Mouse (Mus musculus) G1E (cell line): ENCODE data around the gene Arhgap23. TPM values are rescaled to one million over a fixed set of nuclear protein-coding genes. Genes with fewer than 3 reads are reported as not detected.

Source experiments
- ATAC-seq: 2 replicates; pipeline ENCODE4 v1.8.0; 2016; ENCODE audit warnings: mild to moderate bottlenecking; ENCODE audit not compliant: insufficient number of reproducible peaks, poor library complexity, low FRiP score, severe bottlenecking; ENCODE audit errors: extremely low read depth
- DNase-seq: peaks from one replicate; pipeline ENCODE4 v3.0.0; 2012; ENCODE audit warnings: low spot score
- H3K27me3 ChIP-seq: 2 replicates; pipeline ENCODE4 v1.6.1; 2012; ENCODE audit warnings: mild to moderate bottlenecking, low read length, inconsistent platforms; ENCODE audit not compliant: insufficient read depth
- H3K36me3 ChIP-seq: replicated peaks from 2 replicates; pipeline ENCODE3; 2012; ENCODE audit warnings: mild to moderate bottlenecking, inconsistent platforms
- H3K4me1 ChIP-seq: 2 replicates; pipeline ENCODE4 v1.6.1; 2012; ENCODE audit warnings: low read depth, low read length, inconsistent platforms, mixed read lengths; ENCODE audit not compliant: insufficient read depth
- H3K4me3 ChIP-seq: 2 replicates; pipeline ENCODE4 v1.5.1; 2012; ENCODE audit warnings: low read depth, mild to moderate bottlenecking, inconsistent platforms, low read length, moderate library complexity, mixed read lengths
- H3K9me3 ChIP-seq: replicated peaks from 2 replicates; pipeline ENCODE4 v1.6.1; 2012; ENCODE audit warnings: inconsistent platforms
- CTCF ChIP-seq: IDR thresholded peaks from 2 replicates; pipeline ENCODE4 v1.5.1; 2012; ENCODE audit warnings: low read depth, low read length, inconsistent platforms, mixed read lengths
- GATA1 ChIP-seq: IDR thresholded peaks from 2 replicates; pipeline ENCODE4 v1.6.1; 2012; ENCODE audit warnings: borderline replicate concordance, low read length, inconsistent platforms, mixed read lengths
- GATA2 ChIP-seq: IDR thresholded peaks from 2 replicates; pipeline ENCODE4 v1.6.1; 2012; ENCODE audit warnings: low read depth, low read length, inconsistent platforms, borderline replicate concordance
- POLR2AphosphoS5 ChIP-seq: IDR thresholded peaks from 2 replicates; pipeline ENCODE4 v1.6.1; 2012; ENCODE audit warnings: low read depth, low read length, inconsistent platforms; ENCODE audit not compliant: insufficient replicate concordance
- TAL1 ChIP-seq: conservative IDR thresholded peaks from 2 replicates; pipeline ENCODE4 v1.6.1; 2012; ENCODE audit warnings: low read depth, low read length, inconsistent platforms, mixed read lengths
- polyA plus RNA-seq: library from polyadenylated mRNA; stranded (reverse); fragments of >175 nt; gene quantifications from 2 replicates; pipeline ENCODE4 v1.2.3, GENCODE M21; 2012
- total RNA-seq, 2 experiments: library from RNA; stranded (forward) in 1 of 2; stranded (reverse) in 1 of 2; fragments of 200-1000 nt in 1 of 2; fragments of >200 nt in 1 of 2; fragmentation: Nextera tagmentation in 1 of 2; gene quantifications; 2 replicates each; pipeline ENCODE4 v1.2.3; 2014 to 2017

The Arhgap23 gene
- total and polyA plus RNA-seq, 3 experiments, result 2.4 to 18.6 (median 17.9) TPM

- DNase-seq, result no peak
- Histone ChIP-seq H3K4me3 (peak overlapping the region; percentile 52; the same call in 1 of the 2 replicates), H3K9me3 (no peaks in the 10 kb centered on the region), H3K27me3 (peaks cover 5% of the 10 kb centered on the region), H3K36me3 (peaks cover 61% of the 10 kb centered on the region), H3K4me1 (peaks cover 100% of the 10 kb centered on the region)
- ATAC-seq, result no peak
- TF ChIP-seq CTCF, result no peak
- TF ChIP-seq POLR2AphosphoS5, result no peak
- no peak for TF ChIP-seq TAL1
- TF ChIP-seq GATA1, result no peak
- TF ChIP-seq GATA2, result no peak
Measured at GRCm38 (mm10) chr11:97445596-97445995, 30.3 kb downstream of the Arhgap23 start.

- H3K27me3 ChIP-seq, result peaks cover under 1% of the 10 kb centered on the region
- TF ChIP-seq TAL1, result peak; percentile 92
- no peak for TF ChIP-seq GATA2
- peaks cover 100% of the 10 kb centered on the region for H3K4me1 ChIP-seq
- no peaks in the 10 kb centered on the region for H3K9me3 ChIP-seq
- H3K36me3 ChIP-seq, result peaks cover 65% of the 10 kb centered on the region
- H3K4me3 ChIP-seq, result peak overlapping the region; percentile 56; the same call in 1 of the 2 replicates
- DNase-seq (peak; percentile 84), ATAC-seq (peak; percentile 70)
Measured at GRCm38 (mm10) chr11:97445999-97446511, 30.7 kb downstream of the Arhgap23 start.

- H3K4me1 ChIP-seq, result peaks cover 93% of the 10 kb centered on the region
- peaks cover 80% of the 10 kb centered on the region for H3K36me3 ChIP-seq
- ATAC-seq (no peak), DNase-seq (no peak)
- no peaks in the 10 kb centered on the region for H3K27me3 ChIP-seq
- H3K9me3 ChIP-seq, result no peaks in the 10 kb centered on the region
- H3K4me3 ChIP-seq, result peak overlapping the region; percentile 25; the same call in 1 of the 2 replicates
- TF ChIP-seq POLR2AphosphoS5 (no peak), CTCF (no peak), GATA2 (no peak), TAL1 (no peak), GATA1 (no peak)
Measured at GRCm38 (mm10) chr11:97447979-97448378, 32.6 kb downstream of the Arhgap23 start.

GRCm38 (mm10) chr11:97448611-97449394 lies 33.5 kb downstream of the Arhgap23 start:
- peaks cover 85% of the 10 kb centered on the region for H3K4me1 ChIP-seq
- H3K4me3 ChIP-seq, result 0 out of 2 replicates have a peak overlapping the region, but pooled peaks have one; percentile 71
- no peaks in the 10 kb centered on the region for H3K9me3 ChIP-seq
- no peak for ATAC-seq
- no peak for DNase-seq
- no peak for TF ChIP-seq GATA1
- no peak for TF ChIP-seq CTCF
- TF ChIP-seq POLR2AphosphoS5, result no peak
- TF ChIP-seq TAL1, result no peak
- TF ChIP-seq GATA2, result no peak
- peaks cover 83% of the 10 kb centered on the region for H3K36me3 ChIP-seq
- H3K27me3 ChIP-seq, result no peaks in the 10 kb centered on the region

- DNase-seq (peak; percentile 97), ATAC-seq (peak; percentile 52; the same call in 1 of the 2 replicates)
- Histone ChIP-seq H3K4me1 (peaks cover 79% of the 10 kb centered on the region), H3K36me3 (peaks cover 83% of the 10 kb centered on the region), H3K9me3 (no peaks in the 10 kb centered on the region), H3K27me3 (no peaks in the 10 kb centered on the region), H3K4me3 (peak overlapping the region; percentile 71)
- TF ChIP-seq CTCF (no peak), GATA1 (no peak), TAL1 (no peak), GATA2 (no peak), POLR2AphosphoS5 (no peak)
Measured at GRCm38 (mm10) chr11:97449601-97450293, 34.4 kb downstream of the Arhgap23 start.

- Histone ChIP-seq H3K27me3 (no peaks in the 10 kb centered on the region), H3K9me3 (no peaks in the 10 kb centered on the region), H3K4me3 (peak overlapping the region; percentile 71), H3K4me1 (peaks cover 72% of the 10 kb centered on the region), H3K36me3 (peaks cover 82% of the 10 kb centered on the region)
- TF ChIP-seq POLR2AphosphoS5 (no peak), GATA2 (no peak), CTCF (no peak), TAL1 (no peak), GATA1 (no peak)
- ATAC-seq (no peak), DNase-seq (no peak)
Measured at GRCm38 (mm10) chr11:97450305-97450922, 35.1 kb downstream of the Arhgap23 start.
